Mouse (Mus musculus): ENCODE data around the gene Pstpip1. TPM values are rescaled to one million over a fixed set of nuclear protein-coding genes. Genes with fewer than 3 reads are reported as not detected.

The Pstpip1 gene
- polyA plus RNA-seq (2015; fragmentation: Nextera tagmentation; extraction: Ambion mirVana): 3.6 and 6.2 TPM in 2 replicates

- Histone ChIP-seq H3K4me1 (ENCODE audit: control insufficient read depth, insufficient read depth, low read length) (peaks cover 19% of the 10 kb centered on the region), H3K27ac (ENCODE audit: low read length) (peak within 1 kb of the TSS; percentile 79), H3K27me3 (ENCODE audit: control insufficient read depth, insufficient read depth, low read length) (no peaks in the 10 kb centered on the region), H3K9me3 (replicated peaks; ENCODE audit: control insufficient read depth, low read length) (no peaks in the 10 kb centered on the region), H3K4me3 (ENCODE audit: low read length) (peak within 1 kb of the TSS; percentile 41), H3K36me3 (ENCODE audit: control insufficient read depth, insufficient read depth) (no peaks in the 10 kb centered on the region), H3K9ac (ENCODE audit: low read length) (peak within 1 kb of the TSS; percentile 67), H3K4me2 (ENCODE audit: low read depth, low read length) (peak within 1 kb of the TSS; percentile 56)
- 15% methylated on average over 22 of the region's 22 CpGs for WGBS
- ATAC-seq (replicated peaks; ENCODE audit: extremely low read depth, insufficient read depth, low FRiP score): peak; percentile 88
Observed at GRCm38 (mm10) chr9:56089778-56090520, at the start of gene Pstpip1. Pstpip1 (plus strand) TSS chr9:56089962.

GRCm38 (mm10) chr9:56041372-56042180 lies 48.2 kb upstream of the Pstpip1 start, which contains the start of gene Rcn2:
Rcn2 (plus strand) TSS chr9:56041845.
- peak within 1 kb of the TSS; percentile 98 for H3K9ac ChIP-seq (ENCODE audit: low read length)
- H3K27me3 ChIP-seq (ENCODE audit: control insufficient read depth, insufficient read depth, low read length): no peaks in the 10 kb centered on the region
- peaks cover 8% of the 10 kb centered on the region for H3K36me3 ChIP-seq (ENCODE audit: control insufficient read depth, insufficient read depth)
- no peaks in the 10 kb centered on the region for H3K9me3 ChIP-seq (replicated peaks; ENCODE audit: control insufficient read depth, low read length)
- peak within 1 kb of the TSS; percentile 68 for H3K4me2 ChIP-seq (ENCODE audit: low read depth, low read length)
- peaks cover 8% of the 10 kb centered on the region for H3K4me1 ChIP-seq (ENCODE audit: control insufficient read depth, insufficient read depth, low read length)
- ATAC-seq (replicated peaks; ENCODE audit: extremely low read depth, insufficient read depth, low FRiP score): peak; percentile 100
- under 1% methylated on average over 48 of the region's 49 CpGs for WGBS
- peak within 1 kb of the TSS; percentile 96 for H3K27ac ChIP-seq (ENCODE audit: low read length)
- H3K4me3 ChIP-seq (ENCODE audit: low read length): peak within 1 kb of the TSS; percentile 91

GRCm38 (mm10) chr9:56042181-56042621 lies 47.6 kb upstream of the Pstpip1 start:
- Histone ChIP-seq H3K27ac (ENCODE audit: low read length) (peak overlapping the region; percentile 96), H3K4me1 (ENCODE audit: control insufficient read depth, insufficient read depth, low read length) (peaks cover 8% of the 10 kb centered on the region), H3K27me3 (ENCODE audit: control insufficient read depth, insufficient read depth, low read length) (no peaks in the 10 kb centered on the region), H3K9ac (ENCODE audit: low read length) (peak overlapping the region; percentile 98), H3K9me3 (replicated peaks; ENCODE audit: control insufficient read depth, low read length) (no peaks in the 10 kb centered on the region), H3K36me3 (ENCODE audit: control insufficient read depth, insufficient read depth) (peaks cover 8% of the 10 kb centered on the region), H3K4me3 (ENCODE audit: low read length) (peak overlapping the region; percentile 91), H3K4me2 (ENCODE audit: low read depth, low read length) (peak overlapping the region; percentile 68)
- peak; percentile 7; the same call in 1 of the 2 replicates for ATAC-seq (replicated peaks; ENCODE audit: extremely low read depth, insufficient read depth, low FRiP score)
- under 1% methylated on average over 16 of the region's 16 CpGs for WGBS

GRCm38 (mm10) chr9:56053796-56054195 lies 36.0 kb upstream of the Pstpip1 start:
- Histone ChIP-seq H3K4me1 (ENCODE audit: control insufficient read depth, insufficient read depth, low read length) (no peaks in the 10 kb centered on the region), H3K27me3 (ENCODE audit: control insufficient read depth, insufficient read depth, low read length) (no peaks in the 10 kb centered on the region), H3K36me3 (ENCODE audit: control insufficient read depth, insufficient read depth) (peaks cover 32% of the 10 kb centered on the region), H3K9me3 (replicated peaks; ENCODE audit: control insufficient read depth, low read length) (no peaks in the 10 kb centered on the region), H3K4me3 (ENCODE audit: low read length) (no peak overlapping the region), H3K27ac (ENCODE audit: low read length) (no peak overlapping the region), H3K9ac (ENCODE audit: low read length) (no peak overlapping the region), H3K4me2 (ENCODE audit: low read depth, low read length) (no peak overlapping the region)
- no peak for ATAC-seq (replicated peaks; ENCODE audit: extremely low read depth, insufficient read depth, low FRiP score)
- WGBS: 82% methylated on average over 3 of the region's 3 CpGs

- Histone ChIP-seq H3K4me2 (ENCODE audit: low read depth, low read length) (no peak overlapping the region), H3K27ac (ENCODE audit: low read length) (no peak overlapping the region), H3K9me3 (replicated peaks; ENCODE audit: control insufficient read depth, low read length) (no peaks in the 10 kb centered on the region), H3K36me3 (ENCODE audit: control insufficient read depth, insufficient read depth) (peaks cover 47% of the 10 kb centered on the region), H3K4me1 (ENCODE audit: control insufficient read depth, insufficient read depth, low read length) (no peaks in the 10 kb centered on the region), H3K27me3 (ENCODE audit: control insufficient read depth, insufficient read depth, low read length) (no peaks in the 10 kb centered on the region), H3K4me3 (ENCODE audit: low read length) (no peak overlapping the region), H3K9ac (ENCODE audit: low read length) (no peak overlapping the region)
- ATAC-seq (replicated peaks; ENCODE audit: extremely low read depth, insufficient read depth, low FRiP score): no peak
- 79% methylated on average over 6 of the region's 6 CpGs for whole genome bisulfite sequencing
Observed at GRCm38 (mm10) chr9:56056147-56056546, 33.6 kb upstream of the Pstpip1 start.

GRCm38 (mm10) chr9:56062336-56062735 lies 27.4 kb upstream of the Pstpip1 start:
- Histone ChIP-seq H3K9me3 (replicated peaks; ENCODE audit: control insufficient read depth, low read length) (no peaks in the 10 kb centered on the region), H3K27ac (ENCODE audit: low read length) (no peak overlapping the region), H3K36me3 (ENCODE audit: control insufficient read depth, insufficient read depth) (peaks cover 42% of the 10 kb centered on the region), H3K4me1 (ENCODE audit: control insufficient read depth, insufficient read depth, low read length) (no peaks in the 10 kb centered on the region), H3K27me3 (ENCODE audit: control insufficient read depth, insufficient read depth, low read length) (no peaks in the 10 kb centered on the region), H3K4me2 (ENCODE audit: low read depth, low read length) (no peak overlapping the region), H3K9ac (ENCODE audit: low read length) (no peak overlapping the region), H3K4me3 (ENCODE audit: low read length) (no peak overlapping the region)
- 94% methylated on average over 5 of the region's 5 CpGs for WGBS
- ATAC-seq (replicated peaks; ENCODE audit: extremely low read depth, insufficient read depth, low FRiP score): no peak

GRCm38 (mm10) chr9:56065011-56065410 lies 24.8 kb upstream of the Pstpip1 start:
- Histone ChIP-seq H3K4me2 (ENCODE audit: low read depth, low read length) (no peak overlapping the region), H3K4me3 (ENCODE audit: low read length) (no peak overlapping the region), H3K36me3 (ENCODE audit: control insufficient read depth, insufficient read depth) (peaks cover 32% of the 10 kb centered on the region), H3K4me1 (ENCODE audit: control insufficient read depth, insufficient read depth, low read length) (no peaks in the 10 kb centered on the region), H3K27ac (ENCODE audit: low read length) (no peak overlapping the region), H3K9ac (ENCODE audit: low read length) (no peak overlapping the region), H3K27me3 (ENCODE audit: control insufficient read depth, insufficient read depth, low read length) (no peaks in the 10 kb centered on the region), H3K9me3 (replicated peaks; ENCODE audit: control insufficient read depth, low read length) (no peaks in the 10 kb centered on the region)
- WGBS: 60% methylated on average over 3 of the region's 3 CpGs
- ATAC-seq (replicated peaks; ENCODE audit: extremely low read depth, insufficient read depth, low FRiP score): no peak

- Histone ChIP-seq H3K9me3 (replicated peaks; ENCODE audit: control insufficient read depth, low read length) (no peaks in the 10 kb centered on the region), H3K9ac (ENCODE audit: low read length) (no peak overlapping the region), H3K27me3 (ENCODE audit: control insufficient read depth, insufficient read depth, low read length) (no peaks in the 10 kb centered on the region), H3K4me1 (ENCODE audit: control insufficient read depth, insufficient read depth, low read length) (no peaks in the 10 kb centered on the region), H3K4me3 (ENCODE audit: low read length) (no peak overlapping the region), H3K4me2 (ENCODE audit: low read depth, low read length) (no peak overlapping the region), H3K27ac (ENCODE audit: low read length) (no peak overlapping the region), H3K36me3 (ENCODE audit: control insufficient read depth, insufficient read depth) (peaks cover 12% of the 10 kb centered on the region; the same call in 1 of the 2 replicates)
- WGBS: 80% methylated on average over 4 of the region's 4 CpGs
- no peak for ATAC-seq (replicated peaks; ENCODE audit: extremely low read depth, insufficient read depth, low FRiP score)
Observed at GRCm38 (mm10) chr9:56067964-56068363, 21.8 kb upstream of the Pstpip1 start.

- Histone ChIP-seq H3K27ac (ENCODE audit: low read length) (no peak overlapping the region), H3K4me1 (ENCODE audit: control insufficient read depth, insufficient read depth, low read length) (no peaks in the 10 kb centered on the region), H3K4me3 (ENCODE audit: low read length) (no peak overlapping the region), H3K27me3 (ENCODE audit: control insufficient read depth, insufficient read depth, low read length) (no peaks in the 10 kb centered on the region), H3K9me3 (replicated peaks; ENCODE audit: control insufficient read depth, low read length) (no peaks in the 10 kb centered on the region), H3K4me2 (ENCODE audit: low read depth, low read length) (no peak overlapping the region), H3K9ac (ENCODE audit: low read length) (no peak overlapping the region), H3K36me3 (ENCODE audit: control insufficient read depth, insufficient read depth) (0 out of 2 replicates have a peak, but pooled peaks cover 11% of the 10 kb centered on the region)
- ATAC-seq (replicated peaks; ENCODE audit: extremely low read depth, insufficient read depth, low FRiP score): no peak
- 91% methylated on average over 1 of the region's 1 CpGs for WGBS
Observed at GRCm38 (mm10) chr9:56068630-56069029, 21.1 kb upstream of the Pstpip1 start.

Data from heart, embryonic 16.5 days (tissue).